Mouse (Mus musculus): ENCODE measurements around the gene Jade3. TPM values are rescaled to one million over a fixed set of nuclear protein-coding genes. Genes with fewer than 3 reads are reported as not detected.
"Not testable (repeated sequence)": the region's sequence is repeated elsewhere in the genome, so short reads cannot be mapped to it uniquely, and the experiment has no call there.

The Jade3 gene
- 1 to 10 TPM; 3.0 to 3.4 TPM for total RNA-seq (2021)
- long read RNA-seq, experiment 1, full-length matches to known transcripts = 1 of 4 reads
- long read RNA-seq, experiment 1, partial matches to known transcripts = 1 of 4 reads
- long read RNA-seq, experiment 1, other reads (novel, unspliced or antisense) = 2 of 4 reads
- long read RNA-seq, experiment 2, full-length matches to known transcripts = 1 of 3 reads
- long read RNA-seq, experiment 2, partial matches to known transcripts = 0 of 3 reads
- long read RNA-seq, experiment 2, other reads (novel, unspliced or antisense) = 2 of 3 reads

DNA sequence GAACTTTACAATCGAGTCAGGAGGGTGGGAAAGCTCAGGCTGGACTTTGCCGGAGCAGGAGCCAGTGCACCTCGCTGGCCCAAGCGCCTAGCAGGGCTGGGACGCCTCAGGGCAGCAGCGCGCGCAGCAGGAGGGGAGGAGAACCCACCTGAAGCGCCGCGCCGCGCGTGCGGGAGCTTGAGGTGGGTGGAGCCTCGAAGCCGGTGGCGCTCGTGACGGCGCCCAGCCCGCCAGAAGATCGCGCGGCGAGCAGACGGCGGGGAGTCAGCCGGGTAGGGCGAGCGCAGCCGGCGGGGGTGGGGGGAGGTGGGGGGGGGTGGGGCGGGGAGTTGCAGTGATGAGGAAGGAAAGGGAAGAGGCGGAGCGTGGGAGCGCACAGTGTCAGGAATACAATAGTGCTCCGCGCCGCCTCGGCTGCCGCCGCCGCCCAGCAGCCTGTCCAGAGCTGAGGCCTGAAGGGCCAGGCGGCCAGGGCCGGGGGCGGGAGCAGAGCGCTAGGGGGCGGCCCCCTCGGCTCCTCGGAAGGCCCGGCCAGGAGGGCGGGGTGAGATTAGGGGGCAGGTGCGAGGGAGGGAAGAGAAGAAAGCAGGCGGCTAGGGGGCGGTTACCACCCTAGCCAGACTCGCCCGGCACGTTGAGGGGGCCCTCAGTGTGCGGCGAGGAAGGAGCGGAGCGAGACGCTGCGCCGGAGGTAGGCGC lies at the start of gene Jade3:
TSS of gene Jade3 (plus strand) at position 549 of the 699 bp plus-strand sequence.
- peak; percentile 65 to 67 for DNase-seq (ENCODE audit: low spot score in 2 of 2)

DNA sequence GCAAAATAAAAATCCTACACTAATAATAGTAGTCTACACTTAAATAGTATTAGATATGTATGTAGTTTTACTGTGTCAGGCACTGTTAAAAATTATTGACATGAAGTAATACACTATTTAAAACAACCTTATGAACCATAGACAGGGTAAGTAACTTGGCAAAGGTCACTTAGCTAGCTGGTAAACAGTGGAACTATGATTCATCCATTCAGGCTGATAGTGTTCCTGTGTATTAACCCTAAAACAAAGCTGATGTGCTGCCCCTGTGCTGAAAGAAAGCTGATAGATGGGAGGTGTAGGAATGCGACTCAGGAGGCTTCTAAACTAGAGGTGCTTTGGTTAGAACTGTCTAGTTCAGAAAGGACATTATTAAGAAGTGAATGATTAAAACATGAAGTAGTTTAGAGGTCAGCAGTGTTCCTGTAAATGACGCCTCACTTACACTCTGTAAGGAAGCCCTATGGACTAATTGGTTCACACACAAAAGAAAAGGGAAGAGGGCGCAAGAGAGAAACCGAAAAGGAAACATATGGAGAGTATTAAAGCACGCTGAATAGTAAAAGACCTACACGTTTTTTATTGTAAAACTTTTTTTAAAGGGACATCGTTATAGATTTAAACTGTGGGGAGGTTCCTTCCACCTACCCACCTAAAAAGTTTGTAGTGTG lies 46.0 kb upstream of the Jade3 start:
- DNase-seq (ENCODE audit: low spot score in 2 of 2) = no peak

DNA sequence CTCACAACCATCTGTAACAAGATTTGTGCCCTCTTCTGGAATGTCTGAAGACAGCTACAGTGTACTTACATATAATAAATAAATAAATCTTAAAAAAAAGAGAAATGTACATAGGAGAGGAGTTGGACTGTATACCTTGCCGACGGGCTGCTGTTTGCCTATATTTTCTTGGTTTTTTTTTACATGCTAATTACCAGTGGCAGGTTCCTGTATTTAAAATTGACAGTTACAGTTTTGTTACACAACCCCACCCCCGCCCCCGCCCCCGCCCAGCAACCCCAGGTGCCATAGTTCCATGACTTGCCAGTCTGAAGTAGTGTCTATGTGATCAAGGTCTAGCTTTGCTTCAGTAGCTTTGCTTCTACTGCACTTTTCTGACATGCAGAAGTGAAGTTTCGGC lies 43.2 kb upstream of the Jade3 start:
- no peak for DNase-seq (ENCODE audit: low spot score in 2 of 2)

DNA sequence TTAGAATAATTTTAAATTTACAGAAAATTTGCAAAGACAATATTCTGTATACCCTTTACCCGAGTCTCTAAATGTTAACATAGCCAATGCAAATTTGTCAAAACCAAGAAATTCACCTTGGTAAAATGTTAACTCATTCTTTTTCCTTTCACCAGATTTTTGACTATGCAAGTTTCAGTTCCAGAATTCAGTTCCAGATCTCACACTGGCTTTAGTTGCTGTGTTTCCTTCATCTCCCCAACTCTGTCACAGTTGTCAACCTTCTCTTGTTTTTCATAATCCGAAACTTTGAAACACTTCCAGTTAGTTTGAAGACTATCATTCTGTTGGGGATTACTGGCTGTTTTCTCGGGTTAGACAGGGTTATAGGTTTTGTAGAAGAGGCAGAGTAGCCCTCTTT lies 38.5 kb upstream of the Jade3 start:
- no peak for DNase-seq (ENCODE audit: low spot score in 2 of 2)

DNA sequence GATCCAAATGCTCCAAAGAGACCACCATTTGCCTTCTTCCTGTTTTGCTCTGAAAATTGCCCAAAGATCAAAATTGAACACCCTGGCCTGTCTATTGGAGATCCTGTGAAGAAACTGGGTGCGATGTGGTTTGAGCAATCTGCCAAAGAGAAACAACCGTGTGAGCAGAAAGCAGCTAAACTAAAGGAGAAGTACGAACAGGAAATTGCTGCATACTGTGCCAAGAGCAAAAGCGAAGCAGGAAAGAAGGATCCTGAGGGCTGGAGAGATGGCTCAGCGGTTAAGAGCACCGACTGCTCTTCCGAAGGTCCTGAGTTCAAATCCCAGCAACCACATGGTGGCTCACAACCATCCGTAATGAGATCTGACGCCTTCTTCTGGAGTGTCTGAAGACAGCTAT lies 33.5 kb upstream of the Jade3 start:
- not testable (repeated sequence) for DNase-seq (ENCODE audit: low spot score in 2 of 2)

DNA sequence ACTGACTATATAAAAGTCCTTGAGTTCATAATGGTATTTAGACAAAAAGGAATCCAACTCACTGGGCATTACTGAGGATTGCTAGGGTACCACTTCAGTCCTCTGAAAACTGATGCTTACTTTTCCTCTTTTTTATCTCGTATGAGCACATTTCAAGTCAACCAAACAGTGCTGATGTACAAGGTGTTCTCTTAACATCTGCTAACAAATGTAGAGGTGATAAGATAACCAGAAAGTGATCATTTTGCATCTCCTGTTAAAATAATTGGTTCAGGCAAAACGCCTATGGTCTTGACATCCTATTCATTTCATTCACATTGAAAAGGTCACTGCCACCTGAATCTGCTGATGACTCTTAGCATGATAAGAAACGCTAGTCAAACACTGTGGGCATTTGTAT lies 32.5 kb upstream of the Jade3 start:
- DNase-seq (ENCODE audit: low spot score in 2 of 2) = no peak

DNA sequence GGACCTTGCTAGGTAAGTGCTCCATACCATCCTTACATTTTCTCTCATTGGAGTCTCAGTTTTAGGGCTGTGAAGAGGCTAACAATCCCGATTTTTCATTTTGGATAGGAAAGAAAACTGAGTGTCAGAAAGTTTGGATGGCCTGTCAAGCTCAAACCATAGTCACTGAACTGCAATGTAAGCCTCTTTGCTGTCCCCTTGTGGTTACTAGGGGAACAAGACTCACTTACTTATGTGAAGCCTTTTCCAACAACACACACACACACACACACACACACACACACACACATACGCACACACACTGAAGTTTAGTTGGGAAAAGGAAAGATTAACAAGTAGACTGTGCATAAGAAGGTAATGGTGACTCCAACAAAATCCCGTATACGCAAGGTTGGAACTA lies 21.4 kb upstream of the Jade3 start:
- DNase-seq (ENCODE audit: low spot score in 2 of 2) = no peak

DNA sequence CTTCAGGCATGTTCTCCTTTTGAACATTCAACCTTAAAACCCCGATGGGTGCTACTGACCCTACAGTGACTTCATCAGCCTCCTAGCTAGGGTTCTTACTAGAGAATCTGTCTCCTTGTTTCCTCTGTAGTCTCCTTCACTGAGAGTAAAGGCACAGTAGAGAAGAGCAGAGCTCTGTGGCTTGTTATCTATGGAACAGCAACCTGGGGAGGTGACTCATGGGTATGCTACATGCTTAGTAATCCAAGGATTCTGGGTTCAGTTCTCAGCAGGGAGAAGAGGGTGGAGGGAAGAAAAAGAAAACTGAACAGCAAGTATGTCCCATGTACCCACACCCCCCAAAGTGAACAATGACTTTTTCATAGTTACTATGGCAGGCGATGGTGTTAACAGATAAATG lies 18.6 kb upstream of the Jade3 start:
- no peak for DNase-seq (ENCODE audit: low spot score in 2 of 2)

DNA sequence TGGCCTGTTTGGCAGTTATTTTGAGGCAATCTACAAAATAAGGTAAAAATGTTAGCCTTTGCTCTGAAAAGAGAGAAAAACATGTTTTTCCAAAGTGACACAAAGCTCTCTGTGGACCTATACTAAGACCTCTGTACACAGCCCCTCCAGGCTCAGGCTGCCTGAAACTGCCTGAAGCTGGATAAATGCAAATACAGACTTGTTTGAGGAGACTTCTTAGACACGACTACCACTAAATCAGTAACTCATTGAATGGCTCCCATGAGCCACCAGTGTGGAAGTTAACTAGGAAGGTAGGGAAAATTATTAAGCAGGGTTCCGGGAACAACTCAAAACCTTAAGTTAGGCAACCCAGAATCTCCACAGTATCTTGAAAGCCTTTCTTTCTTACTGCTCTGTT lies 17.8 kb upstream of the Jade3 start:
- DNase-seq (ENCODE audit: low spot score in 2 of 2) = no peak

DNA sequence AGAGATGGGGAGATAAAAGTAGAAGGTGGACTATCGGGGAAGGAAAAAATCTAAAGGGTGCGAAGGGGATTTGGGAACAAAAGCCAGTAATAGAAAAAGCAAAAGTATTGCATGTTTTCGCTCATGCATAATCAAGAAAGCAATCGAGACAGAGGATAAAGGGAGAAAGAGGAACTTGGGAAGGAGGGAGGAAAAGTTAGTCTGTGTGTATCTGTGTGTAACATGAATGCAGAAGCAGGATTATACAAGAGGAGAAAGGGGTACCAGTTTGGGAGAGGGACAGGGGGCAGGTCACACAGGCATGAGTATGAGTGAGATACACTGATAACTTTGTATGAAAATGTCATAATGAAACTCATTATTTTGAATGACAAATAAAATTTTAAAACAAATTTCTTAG lies 14.1 kb upstream of the Jade3 start:
- DNase-seq (ENCODE audit: low spot score in 2 of 2) = no peak

DNA sequence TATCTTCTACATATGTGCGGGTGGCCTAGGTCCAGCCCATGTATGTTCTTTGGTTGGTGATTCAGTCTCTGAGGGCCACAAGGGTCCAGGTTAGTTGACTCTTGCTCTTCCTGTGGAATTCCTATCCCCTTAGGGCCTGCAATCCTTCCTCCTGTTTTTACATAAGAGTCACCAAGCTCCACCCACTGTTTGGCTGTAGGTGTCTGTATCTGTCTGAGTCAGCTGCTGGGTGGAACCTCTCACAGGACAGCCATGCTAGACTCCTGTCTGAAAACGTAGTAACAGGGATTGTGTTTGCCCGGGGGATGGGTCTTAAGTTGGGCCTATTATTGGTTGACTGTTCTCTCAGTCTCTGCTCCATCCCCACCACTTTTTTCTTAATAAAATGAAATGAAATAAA lies 13.3 kb upstream of the Jade3 start:
- DNase-seq (ENCODE audit: low spot score in 2 of 2) = no peak

DNA sequence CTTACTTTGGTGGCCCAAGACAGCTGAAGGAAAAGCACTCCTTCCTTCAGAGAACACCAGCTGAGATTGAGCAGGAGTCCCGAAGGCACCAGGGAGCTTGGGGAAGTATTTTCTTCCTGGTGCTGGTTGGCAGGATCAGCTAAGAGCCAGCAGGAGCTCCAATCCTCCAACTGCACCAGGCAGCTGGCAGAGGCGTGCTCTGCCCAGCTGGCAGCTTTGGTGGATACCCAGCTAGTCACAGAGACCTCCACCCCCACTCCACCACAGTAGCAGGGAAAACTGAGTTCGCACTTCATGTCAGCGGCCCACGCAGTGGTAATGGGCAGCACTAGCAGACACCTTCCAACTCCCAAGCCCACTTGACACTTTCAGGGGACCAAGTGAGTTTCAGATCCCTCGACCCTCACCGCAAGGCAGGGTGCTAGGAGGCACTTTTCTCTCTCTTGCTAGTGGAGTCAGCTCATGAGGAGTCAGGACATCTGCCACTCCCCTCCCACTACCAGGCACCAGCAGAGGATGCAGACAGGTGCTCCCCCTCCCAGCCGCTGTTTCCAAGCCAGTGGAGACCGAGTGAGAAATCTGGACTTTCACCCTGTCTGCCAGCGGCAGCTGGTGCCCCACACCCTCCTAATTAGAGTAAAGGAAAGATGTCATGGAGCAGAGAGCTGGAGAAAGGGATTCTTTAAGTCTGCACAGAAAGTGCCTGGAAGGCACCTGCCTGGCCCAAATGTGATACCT lies 10.4 kb upstream of the Jade3 start:
- DNase-seq (ENCODE audit: low spot score in 2 of 2) = no peak

DNA sequence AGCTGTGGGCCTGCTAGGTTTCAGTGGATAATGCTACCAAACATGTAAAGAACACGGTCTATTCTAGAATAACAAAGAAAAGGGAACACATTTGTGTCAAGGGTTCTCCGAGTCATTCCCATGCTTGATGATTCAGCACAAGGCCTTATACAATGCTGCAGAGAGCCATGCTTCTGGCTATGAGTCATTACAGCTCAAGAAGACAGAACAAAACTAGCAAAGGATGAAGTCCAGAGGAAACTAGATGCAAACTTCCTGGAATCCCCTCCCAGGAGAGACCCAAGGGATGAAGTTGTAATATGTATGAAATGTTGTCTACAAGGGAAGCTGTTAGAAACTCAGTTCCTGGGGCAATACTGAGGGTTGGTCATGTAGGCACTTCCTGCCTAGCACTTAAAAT lies 7.0 kb upstream of the Jade3 start:
- DNase-seq (ENCODE audit: low spot score in 2 of 2) = no peak

DNA sequence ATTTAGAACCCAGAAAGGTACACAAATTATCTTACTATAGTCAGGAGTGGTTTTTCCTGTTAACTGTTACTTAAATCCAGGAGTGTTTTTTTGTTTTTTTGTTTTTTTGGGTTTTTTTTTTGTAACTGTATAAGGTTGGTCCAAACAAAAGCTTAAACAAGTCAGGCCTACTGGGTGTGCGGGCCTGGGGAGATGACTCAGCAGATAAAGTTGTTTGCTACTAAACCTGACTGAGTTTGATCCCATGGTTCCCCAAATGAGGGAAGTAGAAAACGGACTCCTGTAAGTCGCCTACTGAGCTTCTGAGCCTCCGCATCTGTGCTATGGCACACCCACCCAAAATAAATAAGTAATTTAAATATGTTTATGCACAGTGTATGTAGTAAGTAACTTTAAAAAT lies 6.0 kb upstream of the Jade3 start:
- no peak for DNase-seq (ENCODE audit: low spot score in 2 of 2)

DNA sequence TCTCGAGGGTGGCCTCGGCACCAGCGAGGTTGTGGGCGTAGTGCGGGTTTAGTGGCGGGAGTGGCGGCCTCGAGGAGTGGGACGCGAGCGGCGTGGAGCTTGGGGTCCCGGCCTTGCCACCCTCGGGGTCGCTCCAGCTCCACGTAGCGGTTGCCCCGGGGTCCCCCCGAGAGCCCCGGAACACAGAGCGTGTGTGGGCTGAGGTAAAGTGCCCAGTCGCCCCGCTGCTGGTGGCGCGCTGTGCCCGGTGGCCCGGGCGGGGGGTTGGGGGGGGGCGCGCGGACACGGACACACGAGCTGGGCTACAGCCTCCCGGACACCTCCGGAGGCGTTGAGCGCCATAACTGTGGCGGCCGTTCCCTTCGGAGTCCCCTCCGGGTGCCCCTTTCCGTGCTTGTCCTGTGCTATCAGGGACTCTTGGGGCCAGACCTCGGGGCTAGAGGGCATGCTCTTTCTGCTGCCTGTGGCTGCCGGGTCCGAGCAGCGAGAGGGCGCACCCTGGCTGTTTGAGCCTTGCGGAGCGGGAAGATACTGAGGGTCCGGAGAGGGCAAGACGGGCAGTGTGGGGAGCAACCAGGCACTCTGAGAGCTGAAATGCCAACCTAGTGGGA lies 456 bp downstream of the Jade3 start:
- peak; percentile 21 to 33 for DNase-seq (ENCODE audit: low spot score in 2 of 2)

DNA sequence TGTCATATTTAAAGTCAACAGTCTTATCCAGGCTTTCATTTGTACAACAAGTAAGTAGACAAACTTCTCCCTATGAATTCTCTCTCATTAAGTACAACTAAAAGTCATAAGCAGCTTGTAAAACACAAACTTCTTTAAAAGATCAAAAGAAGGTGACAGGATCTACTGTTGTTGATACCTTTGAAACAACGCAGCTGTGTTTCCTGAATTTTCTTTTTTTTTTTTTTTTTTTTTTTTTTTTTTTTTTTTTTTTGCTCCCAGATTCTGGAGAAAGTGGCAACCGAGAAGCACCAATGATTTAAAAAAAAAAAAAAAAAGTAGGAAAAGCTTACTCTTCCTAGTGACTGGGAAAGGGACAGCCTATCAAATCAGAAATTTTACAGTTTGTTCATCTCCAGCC lies 57.7 kb downstream of the Jade3 start:
- DNase-seq (ENCODE audit: low spot score in 2 of 2) = no peak

DNA sequence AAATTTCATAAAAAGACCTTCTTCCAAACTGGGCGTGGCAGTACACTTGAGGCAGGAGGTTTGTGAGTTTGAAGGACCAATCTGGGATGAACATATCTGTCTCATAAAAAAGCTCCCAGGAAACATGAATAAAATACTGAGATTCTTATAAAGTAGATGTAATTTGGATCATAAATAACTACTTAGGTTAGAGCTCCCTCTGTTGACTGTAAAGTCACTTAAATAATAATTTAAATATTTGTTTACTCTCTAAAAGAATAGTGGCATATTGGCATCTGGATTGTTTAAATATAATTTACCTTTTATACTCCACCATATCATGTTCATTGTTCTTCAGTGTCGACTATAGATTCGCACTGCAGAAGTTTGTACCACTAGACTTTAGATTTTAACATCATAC lies 72.2 kb downstream of the Jade3 start:
- DNase-seq (ENCODE audit: low spot score in 2 of 2) = no peak

DNA sequence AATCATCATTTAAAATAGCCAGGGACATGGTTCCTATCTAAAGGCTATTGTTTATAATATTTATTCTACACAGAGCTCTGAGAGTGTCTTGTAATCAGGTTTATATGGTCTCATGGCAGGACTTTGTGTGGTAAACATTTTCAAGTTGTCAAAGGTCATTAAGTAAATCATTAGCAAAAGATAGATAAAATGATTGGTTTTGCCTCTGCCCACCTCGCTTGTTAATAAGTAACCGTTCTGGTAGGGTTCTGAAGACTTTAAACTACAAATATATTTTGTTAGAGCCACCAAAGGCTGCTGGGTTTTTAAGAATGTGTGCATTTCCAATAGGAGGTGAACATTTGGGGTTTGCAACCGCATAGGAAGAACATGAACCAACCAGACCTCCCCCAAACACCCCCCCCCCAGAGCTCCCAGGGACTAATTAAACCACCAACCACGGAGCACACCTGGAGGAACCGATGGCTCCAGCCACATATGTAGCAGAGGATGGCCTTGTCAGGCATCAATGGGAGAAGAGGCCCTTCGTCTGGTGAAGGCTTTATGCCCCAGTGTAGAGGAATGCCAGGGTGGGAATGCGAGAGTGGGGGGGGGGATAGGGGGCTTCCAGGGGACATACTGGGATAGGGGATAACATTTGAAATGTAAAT lies 94.9 kb downstream of the Jade3 start:
- DNase-seq (ENCODE audit: low spot score in 2 of 2) = no peak

DNA sequence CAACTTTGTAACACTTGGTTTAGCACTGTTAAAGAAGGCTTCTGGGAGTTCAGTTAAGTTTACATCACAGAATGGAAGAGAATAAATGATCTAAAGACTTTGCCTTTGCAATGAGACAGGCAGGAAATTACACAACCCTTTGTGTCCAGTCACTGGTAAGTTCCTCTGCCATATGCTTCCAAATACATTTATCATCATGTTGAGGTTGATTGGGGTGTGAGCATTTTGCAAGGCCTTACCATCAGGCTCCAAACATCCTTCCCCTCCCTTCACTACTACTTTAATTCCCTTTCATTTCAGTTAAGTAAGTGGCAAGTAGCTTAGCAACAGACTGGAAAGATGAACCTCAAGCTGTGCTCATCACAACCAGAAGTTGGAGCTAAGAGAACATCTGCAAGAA lies 96.1 kb downstream of the Jade3 start:
- no peak for DNase-seq (ENCODE audit: low spot score in 2 of 2)

DNA sequence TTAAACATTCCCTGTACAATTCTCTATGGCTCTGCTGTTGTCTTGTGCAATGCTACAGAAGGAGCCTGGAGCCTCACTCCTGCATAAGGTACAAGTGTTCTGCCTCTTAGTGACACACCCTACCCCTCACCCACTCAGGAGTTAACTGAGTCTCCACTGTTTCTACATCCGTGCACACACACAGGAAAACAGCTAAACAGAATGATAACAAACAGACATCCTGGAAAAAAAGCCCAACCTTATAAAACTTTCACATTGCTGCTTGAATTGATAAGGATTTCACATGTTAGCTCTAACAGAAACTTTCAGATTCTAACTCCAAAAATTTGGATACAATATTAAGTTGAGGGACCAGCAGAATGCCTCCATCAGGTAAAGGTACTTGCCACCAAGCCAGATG lies 107.1 kb downstream of the Jade3 start:
- DNase-seq (ENCODE audit: low spot score in 2 of 2) = no peak

DNA sequence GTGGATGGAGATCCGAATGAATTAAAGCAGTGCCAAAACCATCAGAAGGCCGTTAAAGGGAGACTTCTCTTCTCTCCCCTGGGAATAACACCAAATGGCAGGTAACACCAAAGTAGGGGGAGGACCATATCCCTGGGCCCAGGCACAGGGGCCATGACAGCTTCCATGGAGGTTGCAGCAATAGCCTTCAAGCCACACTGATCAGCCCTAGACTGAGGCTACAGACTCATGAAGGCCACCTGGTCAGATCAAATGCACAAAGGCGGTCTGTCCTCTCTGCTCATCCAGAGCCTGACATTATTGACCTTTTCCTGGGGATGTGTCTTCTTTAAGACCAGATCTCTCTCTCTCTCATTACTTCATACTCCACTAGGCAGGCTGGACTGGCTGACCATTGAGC lies 118.4 kb downstream of the Jade3 start:
- DNase-seq (ENCODE audit: low spot score in 2 of 2) = no peak

All from adrenal gland, adult 18-20 months (tissue).